Mouse (Mus musculus): ENCODE data around the gene Afm.

DNA sequence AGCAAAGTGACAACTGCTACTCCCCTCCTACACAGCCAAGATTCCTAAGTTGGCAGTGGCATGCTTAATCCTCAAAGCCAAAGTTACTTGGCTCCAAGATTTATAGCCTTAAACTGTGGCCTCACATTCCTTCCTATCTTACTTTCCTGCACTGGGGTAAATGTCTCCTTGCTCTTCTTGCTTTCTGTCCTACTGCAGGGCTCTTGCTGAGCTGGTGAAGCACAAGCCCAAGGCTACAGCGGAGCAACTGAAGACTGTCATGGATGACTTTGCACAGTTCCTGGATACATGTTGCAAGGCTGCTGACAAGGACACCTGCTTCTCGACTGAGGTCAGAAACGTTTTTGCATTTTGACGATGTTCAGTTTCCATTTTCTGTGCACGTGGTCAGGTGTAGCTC is 44.4 kb upstream of the Afm start:
- no peak for TF ChIP-seq CTCF (IDR thresholded peaks at IDR 0.05; ENCODE audit: low read depth)
- no peak for TF ChIP-seq EP300 (optimal IDR thresholded peaks at IDR 0.05)

Measured in stomach, postnatal 0 days (tissue).